25 mouse cellular contexts compared by ENCODE assay signal in the genomic region with DNA sequence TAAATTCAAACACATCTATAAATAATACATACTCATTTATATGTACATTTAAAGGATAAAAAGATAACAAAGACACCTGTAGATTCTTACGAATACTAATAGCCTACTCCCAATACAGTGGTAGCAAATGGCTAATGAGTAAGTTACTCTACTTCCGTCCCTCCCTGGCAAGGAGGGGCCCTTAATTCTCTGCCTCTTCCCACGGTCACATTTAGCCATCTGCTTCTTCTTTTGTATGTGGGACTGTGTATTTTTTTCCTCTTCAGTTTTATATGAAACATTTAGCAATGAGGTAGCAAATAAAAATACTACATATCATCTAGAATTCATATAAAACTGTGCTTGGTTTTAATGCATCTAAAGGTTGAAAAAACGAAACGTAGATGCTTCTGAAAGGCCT.
DNase-seq lines count a peak whose midpoint lies in the region; ATAC-seq and TF ChIP-seq lines count a peak whose summit lies in the region.
"Had no signal": no experiment of that assay in that cellular context is flagged by ENCODE, and none has a peak within 500 bp of the region (broad histone marks: within the 10 kb centered on the region; RNA-seq: fewer than 3 reads in every experiment).

No protein-coding gene starts in this region.

- 59% methylated on average over 5 of the region's 5 CpGs for WGBS in forebrain, postnatal 0 days

- H3K4me3 ChIP-seq in forebrain, postnatal 0 days (ENCODE audit: low read depth, low read length): no peak overlapping the region
- H3K4me3 ChIP-seq: forebrain, embryonic 10.5 days; forebrain, embryonic 13.5 days; heart, adult 2 months; heart, embryonic 10.5 days; heart, embryonic 13.5 days had no signal

- no peak overlapping the region for H3K4me2 ChIP-seq in forebrain, postnatal 0 days (ENCODE audit: low read depth)
- H3K4me2 ChIP-seq: forebrain, embryonic 13.5 days; heart, embryonic 13.5 days; hindbrain, embryonic 14.5 days had no signal

- no peak for TF ChIP-seq CTCF in forebrain, postnatal 0 days (IDR thresholded peaks at IDR 0.05; ENCODE audit: low read depth)

- no peaks in the 10 kb centered on the region for H3K36me3 ChIP-seq in forebrain, postnatal 0 days (ENCODE audit: insufficient read depth)
- H3K36me3 ChIP-seq: forebrain, embryonic 10.5 days; heart, embryonic 10.5 days; heart, embryonic 13.5 days had no signal

- H3K9me3 ChIP-seq in forebrain, postnatal 0 days (ENCODE audit: low read length): no peaks in the 10 kb centered on the region
- H3K9me3 ChIP-seq: forebrain, embryonic 10.5 days; forebrain, embryonic 13.5 days; heart, embryonic 10.5 days; heart, embryonic 13.5 days had no signal

- no peak overlapping the region for H3K27ac ChIP-seq in forebrain, postnatal 0 days (ENCODE audit: low read depth, low read length)
- H3K27ac ChIP-seq: forebrain, embryonic 13.5 days; heart, adult 2 months; heart, embryonic 10.5 days; heart, embryonic 13.5 days; hindbrain, embryonic 14.5 days; hindbrain, postnatal 0 days had no signal

- H3K4me1 ChIP-seq in forebrain, postnatal 0 days (ENCODE audit: insufficient read depth): no peaks in the 10 kb centered on the region
- H3K4me1 ChIP-seq: heart, embryonic 10.5 days; heart, embryonic 13.5 days had no signal

- no peak for DNase-seq in frontal cortex, postnatal 36 days (ENCODE audit: low spot score in 2 of 2)
- peak; percentile 48 for DNase-seq in layer of hippocampus, adult 9-11 months
- no peak for DNase-seq in layer of hippocampus, adult 11-12 months (ENCODE audit: low spot score)
- DNase-seq in brain, adult 2 months (ENCODE audit: low read depth, low spot score): peak; percentile 65
- no peak for DNase-seq in forebrain, postnatal 0 days
- DNase-seq: adrenal gland, adult 2 months; adrenal gland, postnatal 14 days; B cell, adult 2 months; cerebellum, adult 18-20 months; cerebellum, adult 9-10 months; cerebellum, postnatal 14 days; gastrocnemius, postnatal 10 days; gastrocnemius, postnatal 36 days; heart, adult 2 months; heart, postnatal 14 days; heart, postnatal 4 days had no signal

- peak; percentile 67; the same call in 1 of the 2 replicates for ATAC-seq in frontal cortex, adult (ENCODE audit: low TSS enrichment)
- no peak for ATAC-seq in forebrain, postnatal 0 days
- ATAC-seq: forebrain, embryonic 13.5 days; forebrain, embryonic 16.5 days; hindbrain, postnatal 0 days; inflammation-experienced regulatory T-cells, adult 6 months had no signal

- no peak overlapping the region for H3K9ac ChIP-seq in forebrain, postnatal 0 days
- H3K9ac ChIP-seq: forebrain, embryonic 13.5 days; heart, embryonic 13.5 days; hindbrain, embryonic 14.5 days had no signal

- H3K27me3 ChIP-seq in forebrain, postnatal 0 days (ENCODE audit: insufficient read depth, low read length): no peaks in the 10 kb centered on the region
- H3K27me3 ChIP-seq: forebrain, embryonic 13.5 days; heart, embryonic 13.5 days had no signal

Comparison
In these comparisons a context has a peak if more than half of its experiments do, and no peak if none do; other contexts are left out.
1. DNase-seq: peak in layer of hippocampus, adult 9-11 months (single experiment) and brain, adult 2 months (single experiment); none in frontal cortex, postnatal 36 days (0 of 2), layer of hippocampus, adult 11-12 months (single experiment) and forebrain, postnatal 0 days (single experiment).